8 mouse cellular contexts compared by ENCODE assay signal in genomic region chr13:23620733-23621531, GRCm38 (mm10). TPM values are rescaled to one million over a fixed set of nuclear protein-coding genes. Genes with fewer than 3 reads are reported as not detected.
DNase-seq lines count a peak whose midpoint lies in the region; ATAC-seq and TF ChIP-seq lines count a peak whose summit lies in the region.

Hist1h2be (minus strand) TSS chr13:23621124.

- peaks cover 4% of the 10 kb centered on the region; the same call in 1 of the 2 replicates for H3K4me1 ChIP-seq in lung, embryonic 14.5 days (ENCODE audit: insufficient read depth)

- H3K36me3 ChIP-seq in lung, embryonic 14.5 days (ENCODE audit: insufficient read depth): no peaks in the 10 kb centered on the region

- TF ChIP-seq CTCF in lung, embryonic 14.5 days (IDR thresholded peaks at IDR 0.05; ENCODE audit: low read depth): no peak

- WGBS in lung, embryonic 14.5 days: under 1% methylated on average over 27 of the region's 27 CpGs

- ATAC-seq in frontal cortex, adult (ENCODE audit: low TSS enrichment): peak; percentile 87
- peak; percentile 61 to 73 for ATAC-seq in hematopoietic stem cell, adult 5-6 weeks (replicated peaks in 1 of 2; ENCODE audit: insufficient read depth in 1 of 2, low FRiP score in 2 of 2, low TSS enrichment in 1 of 2, low read depth in 1 of 2, poor library complexity in 2 of 2, severe bottlenecking in 2 of 2)
- peak; percentile 88 for ATAC-seq in lung, embryonic 14.5 days (ENCODE audit: insufficient read depth)
- peak; percentile 73 for ATAC-seq in neutrophil, adult 5-6 weeks (ENCODE audit: extremely low read depth, insufficient number of reproducible peaks, low FRiP score, poor library complexity, severe bottlenecking)

- no peaks in the 10 kb centered on the region for H3K9me3 ChIP-seq in lung, embryonic 14.5 days (ENCODE audit: low read depth, low read length)

- peak within 1 kb of the TSS; percentile 88 for H3K9ac ChIP-seq in lung, embryonic 14.5 days

- peak within 1 kb of the TSS; percentile 69 for H3K4me2 ChIP-seq in lung, embryonic 14.5 days

- peak; percentile 87 for DNase-seq in Muller cell, postnatal 12 days (ENCODE audit: inconsistent ontology term)
- peak; percentile 95 for DNase-seq in cerebellum, adult 9-10 months
- DNase-seq in layer of hippocampus, adult 8-10 months (ENCODE audit: low spot score in 2 of 2): peak; percentile 73 to 85
- DNase-seq in lung, embryonic 14.5 days: peak; percentile 95
- peak; percentile 47 for DNase-seq in testis, postnatal 14 days (ENCODE audit: low spot score)

- peak within 1 kb of the TSS; percentile 55 for H3K4me3 ChIP-seq in lung, embryonic 14.5 days (ENCODE audit: low read depth, low read length)

- peak within 1 kb of the TSS; percentile 98 for H3K27ac ChIP-seq in lung, embryonic 14.5 days (ENCODE audit: low read depth)

- H3K27me3 ChIP-seq in lung, embryonic 14.5 days (ENCODE audit: insufficient read depth, low read length): no peaks in the 10 kb centered on the region

RNA-seq across cellular contexts. Expression of gene Hist1h2be, which starts in this region (rescaled TPM):
- 51.7 and 72.2 TPM in 2 replicates for total RNA-seq in hematopoietic stem cell, adult 5-6 weeks (2017)
- 10 to 100 TPM in 2 of 4 experiments, 1 to 10 TPM in 2; 7.9 to 10.8 (median 9.3) TPM for total RNA-seq in layer of hippocampus, adult 8-10 months (2022)
- polyA plus RNA-seq in lung, embryonic 14.5 days (2014; fragmentation: Nextera tagmentation; extraction: Ambion mirVana): 2.5 and 3.0 TPM in 2 replicates
- 83.4 and 97.3 TPM in 2 replicates for total RNA-seq in neutrophil, adult 5-6 weeks (2017)

Comparison
In these comparisons a context has a peak if more than half of its experiments do, and no peak if none do; other contexts are left out.
1. Peak in every context shown above with its lines: DNase-seq, ATAC-seq, H3K4me3 ChIP-seq and H3K27ac ChIP-seq.